Mouse (Mus musculus) heart, embryonic 10.5 days (tissue): ENCODE data around the gene Il1f10. TPM values are rescaled to one million over a fixed set of nuclear protein-coding genes. Genes with fewer than 3 reads are reported as not detected.

Experiments used
- polyA plus RNA-seq: library from polyadenylated mRNA; unstranded; fragments of >200 nt; fragmentation: Nextera tagmentation; extraction: Ambion mirVana; gene quantifications from 2 replicates; pipeline ENCODE4 v1.2.1, GENCODE M21; 2016

The Il1f10 gene
- polyA plus RNA-seq, 1 experiment from 2014 or later, result not detected

Other genes with a start within 250 kb of the Il1f10 start
- 2.0 and 3.8 TPM in 2 replicates for gene Hnmt, start 241.8 kb upstream of the Il1f10 start, polyA plus RNA-seq
- not detected in 2 replicates for gene Tbpl2, start 194.6 kb upstream of the Il1f10 start, polyA plus RNA-seq
- not detected in 2 replicates for gene Il1f8, start 138.0 kb upstream of the Il1f10 start, polyA plus RNA-seq
- not detected in 2 replicates for gene Il1f9, start 104.7 kb upstream of the Il1f10 start, polyA plus RNA-seq
- not detected in 2 replicates for gene Il1f6, start 75.8 kb upstream of the Il1f10 start, polyA plus RNA-seq
- not detected in 2 replicates for gene Il1f5, start 14.2 kb upstream of the Il1f10 start, polyA plus RNA-seq
- not detected in 2 replicates for gene Il1rn, start 45.7 kb downstream of the Il1f10 start, polyA plus RNA-seq
- gene Psd4, start 76.4 kb downstream of the Il1f10 start, polyA plus RNA-seq, result 1.1 and 1.3 TPM in 2 replicates
- 0.52 and 1.6 TPM in 2 replicates for gene Pax8, start 184.4 kb downstream of the Il1f10 start, polyA plus RNA-seq